Mouse (Mus musculus) mammary gland, adult 2 months (tissue): ENCODE data around the gene Gm6871. TPM values are rescaled to one million over a fixed set of nuclear protein-coding genes. Genes with fewer than 3 reads are reported as not detected.

Source experiments
- polyA plus RNA-seq: library from polyadenylated mRNA; depleted of rRNA; stranded (reverse); fragments of >200 nt; gene quantifications from 2 replicates; pipeline ENCODE4 v1.2.3, GENCODE M21; 2012; ENCODE audit warnings: low replicate concordance; rRNA removed

The Gm6871 gene
- polyA plus RNA-seq: not detected in 2 replicates

GRCm38 (mm10) chr7:41573562-41573961 lies at the start of gene Gm6871:
Gene Gm6871, minus strand, starts transcription at chr7:41573662.

GRCm38 (mm10) chr7:41599034-41599813 lies 25.8 kb upstream of the Gm6871 start, which contains the start of gene 2610021A01Rik:
Gene 2610021A01Rik, plus strand, starts transcription at chr7:41599230.

GRCm38 (mm10) chr7:41499389-41500049 lies 73.9 kb downstream of the Gm6871 start, which contains the start of the genes Gm20449 and AW146154:
Gene Gm20449, minus strand, starts transcription at chr7:41499417.
Gene AW146154, minus strand, starts transcription at chr7:41499890.

Other genes starting within 250 kb of the Gm6871 start
- 3.3 and 6.9 TPM in 2 replicates for gene AI987944, start 180.3 kb downstream of the Gm6871 start, polyA plus RNA-seq
- 0.05 and 0.19 TPM in 2 replicates for gene Vmn2r57, start 125.0 kb downstream of the Gm6871 start, polyA plus RNA-seq
- 0.16 TPM in 1 of 2 replicates, not detected in the other for gene Gm20449, start 74.2 kb downstream of the Gm6871 start, polyA plus RNA-seq
- 3.7 and 6.9 TPM in 2 replicates for gene AW146154, start 73.8 kb downstream of the Gm6871 start, polyA plus RNA-seq
- gene 2610021A01Rik, start 25.6 kb upstream of the Gm6871 start, polyA plus RNA-seq: 1.7 and 4.7 TPM in 2 replicates
- 0.35 and 1.0 TPM in 2 replicates for gene Zfp788, start 59.5 kb upstream of the Gm6871 start, polyA plus RNA-seq